Mouse (Mus musculus) midbrain, embryonic 14.5 days (tissue): ENCODE results near the gene 1700022I11Rik. TPM values are rescaled to one million over a fixed set of nuclear protein-coding genes. Genes with fewer than 3 reads are reported as not detected.
A peak's percentile ranks its signal among the peaks of the same experiment; 100 is the strongest.

Experiments used
- ATAC-seq: fragments of 200-750 bp; cut with Nextera tagmentation; 2 replicates; pipeline ENCODE4 v1.8.0; 2017; ENCODE audit warnings: moderate number of reproducible peaks, moderate library complexity; ENCODE audit not compliant: low FRiP score, low TSS enrichment
- DNase-seq: peaks from one replicate; pipeline ENCODE4 v3.0.0-alpha.2; 2015
- H3K27ac ChIP-seq: fragments of 300-500 bp; sonication (generic); replicated peaks from 2 replicates; pipeline ENCODE4 v1.5.1; 2014; ENCODE audit warnings: mild to moderate bottlenecking, low read depth, low read length, moderate library complexity
- H3K27me3 ChIP-seq: fragments of 300-500 bp; sonication (generic); 2 replicates; pipeline ENCODE4 v1.6.1; 2014; ENCODE audit warnings: low read length, control low read depth, mixed read lengths; ENCODE audit not compliant: control insufficient read depth, insufficient read depth
- H3K36me3 ChIP-seq: fragments of 300-500 bp; sonication (generic); 2 replicates; pipeline ENCODE4 v1.6.1; 2014; ENCODE audit warnings: low read length, control low read depth; ENCODE audit not compliant: control insufficient read depth, insufficient read depth
- H3K4me1 ChIP-seq: fragments of 300-500 bp; sonication (generic); 2 replicates; pipeline ENCODE4 v1.6.1; 2014; ENCODE audit warnings: mild to moderate bottlenecking, antibody characterized with exemption, low read length, control low read depth; ENCODE audit not compliant: control insufficient read depth, insufficient read depth
- H3K4me2 ChIP-seq: fragments of 300-500 bp; sonication (generic); 2 replicates; pipeline ENCODE4 v1.6.1; 2014; ENCODE audit warnings: mild to moderate bottlenecking, low read length, moderate library complexity
- H3K4me3 ChIP-seq: fragments of 300-500 bp; sonication (generic); replicated peaks from 2 replicates; pipeline ENCODE4 v1.5.1; 2014; ENCODE audit warnings: low read depth, low read length
- H3K9ac ChIP-seq: fragments of 300-500 bp; sonication (generic); replicated peaks from 2 replicates; pipeline ENCODE4 v1.6.1; 2014; ENCODE audit warnings: mild to moderate bottlenecking, low read length, moderate library complexity
- H3K9me3 ChIP-seq: fragments of 300-500 bp; sonication (generic); 2 replicates; pipeline ENCODE4 v1.6.1; 2016; ENCODE audit warnings: low read length, control low read depth, mixed read lengths; ENCODE audit not compliant: control insufficient read depth
- WGBS: fragments of 180-500 bp; shearing (Covaris S2); extraction: QIAGEN DNeasy Blood & Tissue Kit; methylation state at CpG from one replicate; pipeline ENCODE4 v1.1.7; 2014; 5-methylcytosine and 5-hydroxymethylcytosine counted together
- polyA plus RNA-seq: library from polyadenylated mRNA; unstranded; fragments of >200 nt; fragmentation: Nextera tagmentation; extraction: Ambion mirVana; gene quantifications from 2 replicates; pipeline ENCODE4 v1.2.1, GENCODE M21; 2014

The 1700022I11Rik gene
- 0.38 and 0.80 TPM in 2 replicates for polyA plus RNA-seq

- H3K4me1 ChIP-seq: no peaks in the 10 kb centered on the region
- H3K27ac ChIP-seq: no peak within 1 kb of the TSS
- DNase-seq: no peak
- no peaks in the 10 kb centered on the region for H3K27me3 ChIP-seq
- H3K4me3 ChIP-seq: no peak within 1 kb of the TSS
- H3K9ac ChIP-seq: no peak within 1 kb of the TSS
- H3K4me2 ChIP-seq: no peak within 1 kb of the TSS
- no peak for ATAC-seq
- WGBS: 92% methylated on average over 4 of the region's 4 CpGs
- H3K9me3 ChIP-seq: no peaks in the 10 kb centered on the region
- no peaks in the 10 kb centered on the region for H3K36me3 ChIP-seq
Observed at GRCm38 (mm10) chr4:42969304-42969703, at the start of gene 1700022I11Rik. 1700022I11Rik (plus strand) TSS chr4:42969604.

- H3K4me2 ChIP-seq: no peak overlapping the region
- H3K9me3 ChIP-seq: no peaks in the 10 kb centered on the region
- WGBS: 86% methylated on average over 9 of the region's 9 CpGs
- DNase-seq: no peak
- H3K27me3 ChIP-seq: no peaks in the 10 kb centered on the region
- H3K27ac ChIP-seq: no peak overlapping the region
- H3K36me3 ChIP-seq: no peaks in the 10 kb centered on the region
- no peak overlapping the region for H3K9ac ChIP-seq
- no peak for ATAC-seq
- H3K4me3 ChIP-seq: no peak overlapping the region
- peaks cover 4% of the 10 kb centered on the region; the same call in 1 of the 2 replicates for H3K4me1 ChIP-seq
Observed at GRCm38 (mm10) chr4:42920726-42921125, 48.7 kb upstream of the 1700022I11Rik start.

- Histone ChIP-seq H3K4me1 (peaks cover 4% of the 10 kb centered on the region; the same call in 1 of the 2 replicates), H3K4me2 (no peak overlapping the region), H3K4me3 (no peak overlapping the region), H3K9ac (no peak overlapping the region), H3K9me3 (no peaks in the 10 kb centered on the region), H3K27me3 (no peaks in the 10 kb centered on the region), H3K36me3 (no peaks in the 10 kb centered on the region), H3K27ac (no peak overlapping the region)
- ATAC-seq (no peak), DNase-seq (no peak)
- 77% methylated on average over 2 of the region's 2 CpGs for WGBS
Observed at GRCm38 (mm10) chr4:42921536-42921935, 47.9 kb upstream of the 1700022I11Rik start.

- ATAC-seq: no peak
- no peaks in the 10 kb centered on the region for H3K9me3 ChIP-seq
- WGBS: 41% methylated on average over 6 of the region's 6 CpGs
- H3K4me1 ChIP-seq: peaks cover 4% of the 10 kb centered on the region; the same call in 1 of the 2 replicates
- H3K27ac ChIP-seq: no peak overlapping the region
- no peak overlapping the region for H3K9ac ChIP-seq
- peak; percentile 70 for DNase-seq
- H3K36me3 ChIP-seq: no peaks in the 10 kb centered on the region
- no peak overlapping the region for H3K4me2 ChIP-seq
- H3K4me3 ChIP-seq: no peak overlapping the region
- no peaks in the 10 kb centered on the region for H3K27me3 ChIP-seq
Observed at GRCm38 (mm10) chr4:42922056-42922455, 47.3 kb upstream of the 1700022I11Rik start.

- Histone ChIP-seq H3K4me1 (peaks cover 4% of the 10 kb centered on the region; the same call in 1 of the 2 replicates), H3K9ac (no peak overlapping the region), H3K4me2 (no peak overlapping the region), H3K4me3 (no peak overlapping the region), H3K27me3 (no peaks in the 10 kb centered on the region), H3K36me3 (no peaks in the 10 kb centered on the region), H3K27ac (no peak overlapping the region), H3K9me3 (no peaks in the 10 kb centered on the region)
- no peak for DNase-seq
- 83% methylated on average over 8 of the region's 8 CpGs for WGBS
- ATAC-seq: no peak
Observed at GRCm38 (mm10) chr4:42922461-42922860, 46.9 kb upstream of the 1700022I11Rik start.

- no peak for ATAC-seq
- no peak for DNase-seq
Observed at GRCm38 (mm10) chr4:42924095-42924710, 45.2 kb upstream of the 1700022I11Rik start.

GRCm38 (mm10) chr4:42928209-42928608 lies 41.2 kb upstream of the 1700022I11Rik start:
- Histone ChIP-seq H3K36me3 (no peaks in the 10 kb centered on the region), H3K27ac (no peak overlapping the region), H3K27me3 (no peaks in the 10 kb centered on the region), H3K4me2 (no peak overlapping the region), H3K4me3 (no peak overlapping the region), H3K4me1 (no peaks in the 10 kb centered on the region), H3K9me3 (no peaks in the 10 kb centered on the region), H3K9ac (no peak overlapping the region)
- no peak for DNase-seq
- no peak for ATAC-seq
- 81% methylated on average over 5 of the region's 5 CpGs for WGBS

More at GRCm38 (mm10) chr4:42924095-42924710, 45.2 kb upstream of the 1700022I11Rik start:
- Histone ChIP-seq H3K27me3 (no peaks in the 10 kb centered on the region), H3K9me3 (no peaks in the 10 kb centered on the region), H3K36me3 (no peaks in the 10 kb centered on the region), H3K4me2 (no peak overlapping the region), H3K9ac (no peak overlapping the region), H3K4me1 (0 out of 2 replicates have a peak, but pooled peaks cover 4% of the 10 kb centered on the region), H3K27ac (no peak overlapping the region), H3K4me3 (no peak overlapping the region)
- WGBS: 75% methylated on average over 13 of the region's 13 CpGs

- Histone ChIP-seq H3K9me3 (no peaks in the 10 kb centered on the region), H3K27me3 (no peaks in the 10 kb centered on the region), H3K36me3 (no peaks in the 10 kb centered on the region), H3K27ac (no peak overlapping the region), H3K4me3 (no peak overlapping the region), H3K4me1 (peaks cover 4% of the 10 kb centered on the region; the same call in 1 of the 2 replicates), H3K4me2 (no peak overlapping the region), H3K9ac (no peak overlapping the region)
- ATAC-seq: no peak
- DNase-seq: no peak
- 94% methylated on average over 9 of the region's 9 CpGs for WGBS
Observed at GRCm38 (mm10) chr4:42928952-42929351, 40.5 kb upstream of the 1700022I11Rik start.
